Mouse (Mus musculus) cerebellum, postnatal 14 days (tissue): ENCODE results near the gene Synpo2.

Source experiments
- DNase-seq, 2 experiments: peaks; one replicate each; pipeline ENCODE4 v3.0.0; 2021; ENCODE audit warnings: mixed read lengths in 2 of 2

Synpo2 gene

DNA sequence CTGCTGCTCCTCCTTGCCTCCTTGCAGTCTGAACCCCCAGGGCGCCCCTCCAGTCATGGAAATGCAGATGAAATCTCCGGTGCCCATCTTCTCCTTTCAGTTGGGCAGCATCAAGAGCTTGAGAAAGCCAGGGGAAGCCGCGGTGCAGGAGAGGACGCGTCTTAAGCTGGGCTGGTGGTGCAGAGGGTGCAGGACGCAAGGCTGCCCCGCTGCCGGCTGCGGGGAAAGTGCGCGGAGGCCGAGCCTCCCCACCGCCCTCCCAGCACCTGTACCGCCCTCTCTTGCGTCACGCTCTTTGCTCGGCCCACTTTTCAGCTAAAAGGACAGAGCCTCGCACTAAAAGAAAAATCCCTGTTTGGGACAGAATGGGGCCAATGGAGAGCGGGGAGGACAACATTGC, at the start of gene Synpo2:
Gene Synpo2, minus strand, starts transcription at position 229 of the 400 bp plus-strand sequence.
- DNase-seq, result peak; percentile 38 to 60

- no peak for DNase-seq
Observed at GRCm38 (mm10) chr3:123285649-123286048, 49.7 kb upstream of the Synpo2 start.

DNA sequence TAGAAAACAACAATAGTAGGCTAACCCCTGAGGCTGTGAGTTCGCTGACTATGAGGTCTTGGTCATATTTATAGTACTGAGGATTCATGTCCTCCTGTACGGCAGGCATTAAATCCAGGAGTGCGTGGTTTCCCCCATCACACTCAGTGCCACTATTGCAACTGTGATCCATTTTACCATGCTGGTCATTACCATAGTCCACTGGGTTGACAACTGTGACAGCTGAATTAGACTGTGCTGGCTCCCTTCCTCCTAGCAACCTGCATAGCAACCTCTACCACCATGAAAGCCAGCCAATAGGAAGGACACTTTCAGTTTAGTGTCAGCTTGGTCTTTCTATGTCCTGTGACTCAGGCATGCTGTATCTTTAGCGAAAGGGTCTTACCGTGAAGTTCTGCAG, 48.3 kb upstream of the Synpo2 start:
- DNase-seq, result no peak

- DNase-seq, result no peak
Observed at GRCm38 (mm10) chr3:123282866-123283615, 47.1 kb upstream of the Synpo2 start.

GRCm38 (mm10) chr3:123267741-123268201, 31.8 kb upstream of the Synpo2 start:
- DNase-seq, result peak; percentile 63 to 66

DNA sequence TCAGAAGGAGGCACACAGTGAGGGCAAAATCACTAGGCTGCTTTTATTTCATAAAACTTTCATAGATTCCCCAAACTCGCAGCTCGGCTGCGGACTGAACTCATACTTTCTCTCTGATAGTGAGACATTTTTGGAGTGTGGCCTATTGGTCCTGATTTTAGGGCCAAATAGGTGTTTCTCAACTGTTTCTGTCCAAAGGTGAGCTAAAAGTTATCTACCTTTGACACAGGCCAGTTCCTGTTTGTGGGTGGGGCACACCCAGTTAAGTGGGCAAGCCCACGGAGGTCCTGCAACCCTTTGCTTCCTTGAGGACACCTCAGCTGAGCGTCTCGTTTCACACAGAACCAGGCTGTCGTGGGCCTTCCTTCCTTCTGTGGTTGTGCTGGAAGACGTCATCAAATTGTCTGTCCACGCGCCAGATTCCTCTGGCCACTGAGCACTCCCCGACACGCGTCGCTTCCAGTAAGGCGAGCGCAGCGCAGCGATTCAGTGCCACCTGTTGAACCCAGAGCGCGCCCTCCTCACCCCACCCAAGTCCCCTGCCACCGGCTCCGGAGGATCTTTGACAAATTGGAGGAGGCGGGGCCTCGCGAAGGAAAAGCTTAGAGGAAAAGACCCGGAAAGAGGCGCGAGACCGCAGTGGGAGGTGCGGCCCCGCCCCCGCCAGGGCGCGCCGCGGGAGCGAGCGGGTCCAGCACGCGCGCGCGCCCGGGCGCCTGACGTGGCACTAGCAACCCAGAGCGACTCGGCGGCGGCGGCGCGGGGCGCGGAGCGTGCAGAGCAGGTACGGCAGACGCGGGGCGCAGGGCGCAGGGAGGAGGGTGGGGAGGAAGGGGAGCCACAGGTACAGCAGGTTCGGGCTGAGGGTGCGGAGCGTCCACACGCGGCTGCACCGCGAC, 31.1 kb upstream of the Synpo2 start, which contains the start of gene Sec24d:
Gene Sec24d, plus strand, starts transcription at position 703 of the 899 bp plus-strand sequence.
- DNase-seq, result peak; percentile 81 to 83

- DNase-seq, result peak; percentile 35 to 57
Observed at GRCm38 (mm10) chr3:123264706-123265105, 28.8 kb upstream of the Synpo2 start.

- no peak for DNase-seq
Observed at GRCm38 (mm10) chr3:123258709-123259108, 22.8 kb upstream of the Synpo2 start.

- no peak for DNase-seq
Observed at GRCm38 (mm10) chr3:123256181-123257101, 20.5 kb upstream of the Synpo2 start.

- no peak for DNase-seq
Observed at GRCm38 (mm10) chr3:123245646-123246045, 9.7 kb upstream of the Synpo2 start.

DNA sequence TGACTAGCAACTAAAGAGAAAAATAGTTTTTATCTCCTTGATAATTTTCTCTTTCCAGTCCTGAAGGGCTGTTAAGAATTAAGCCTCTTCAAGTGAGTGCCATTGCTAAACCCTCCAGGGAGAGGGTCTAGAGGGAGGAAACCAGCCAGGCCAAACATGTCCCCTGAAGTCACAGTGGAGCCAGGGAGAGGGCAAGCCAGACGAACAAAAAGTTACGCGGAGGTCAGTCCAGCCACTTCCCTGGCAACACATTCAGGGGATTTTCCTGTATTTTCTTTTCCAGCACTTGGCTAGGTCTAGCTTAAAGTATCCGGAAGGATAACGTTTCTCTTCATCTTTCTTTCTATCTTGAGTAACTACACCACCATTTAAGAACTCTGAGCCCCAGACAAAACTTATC, 8.4 kb upstream of the Synpo2 start:
- no peak for DNase-seq

- no peak for DNase-seq
Observed at GRCm38 (mm10) chr3:123237446-123237845, 1.5 kb upstream of the Synpo2 start.

DNA sequence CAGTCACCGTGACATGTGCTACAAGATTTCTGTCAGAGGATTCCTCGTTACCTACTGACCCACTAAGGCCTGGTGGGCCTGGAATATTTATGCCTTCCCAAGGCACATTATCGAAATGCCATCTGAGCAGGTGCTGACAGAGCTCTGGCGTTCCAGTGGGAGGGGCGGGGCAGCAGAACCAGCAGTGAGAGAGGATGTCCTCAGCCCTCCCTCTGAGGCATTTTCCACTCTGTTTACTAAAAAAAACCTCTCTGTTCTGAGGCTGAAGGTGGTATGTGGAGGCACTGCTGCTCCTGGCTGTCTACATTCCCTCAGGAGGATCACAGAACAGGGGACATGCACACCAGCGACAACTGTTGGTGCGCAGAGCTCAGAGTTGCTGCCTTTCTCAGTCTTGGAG, 1.1 kb upstream of the Synpo2 start:
- no peak for DNase-seq

DNA sequence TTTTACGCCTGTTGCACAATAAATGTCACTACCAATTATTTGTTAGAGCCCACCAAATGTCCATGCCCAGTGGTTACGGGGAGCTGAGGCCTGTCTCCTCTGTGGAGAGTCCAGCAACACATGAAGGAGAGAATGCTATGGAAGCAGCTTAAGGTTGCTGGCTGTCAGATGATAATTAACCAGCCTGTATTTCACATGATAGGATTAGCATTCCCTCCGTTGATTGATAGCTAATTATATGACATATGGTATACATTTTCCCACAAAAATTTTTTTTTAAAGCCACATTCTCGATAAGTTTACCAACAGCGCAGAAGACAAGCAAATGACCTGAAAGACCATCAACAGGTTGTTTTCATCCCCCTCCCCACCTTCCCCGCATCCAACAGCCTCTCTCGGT, 454 bp downstream of the Synpo2 start:
- DNase-seq, result no peak

DNA sequence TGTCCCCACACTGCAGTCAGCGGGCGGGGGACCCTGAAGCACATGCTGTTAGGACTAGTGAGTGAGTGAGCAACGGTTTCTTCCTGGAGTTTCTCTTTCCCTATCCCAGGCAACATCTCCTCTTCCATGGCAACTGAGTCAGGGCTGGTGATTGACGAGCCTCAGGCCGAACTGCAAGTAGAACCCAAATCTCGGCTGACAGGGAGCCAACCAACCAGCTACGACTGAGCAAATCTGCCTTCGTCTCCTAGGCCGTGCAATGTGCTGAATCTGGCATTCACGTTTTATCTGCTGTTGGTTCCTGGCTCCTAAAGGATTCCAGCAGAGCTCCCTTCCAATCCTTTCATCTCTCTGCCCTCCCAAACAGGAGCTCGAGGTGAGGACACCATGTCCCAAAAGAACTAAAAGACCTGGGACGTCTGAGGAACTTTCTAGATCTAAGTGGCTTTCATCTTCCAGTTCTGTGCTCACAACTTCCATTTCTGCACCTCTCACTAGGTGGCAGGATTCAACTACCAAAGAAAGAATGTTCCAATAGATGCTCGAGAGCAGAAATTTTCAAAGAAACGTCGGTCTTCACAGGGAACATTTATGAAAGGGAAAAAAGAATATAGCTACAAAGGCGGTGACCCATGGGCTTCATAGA, 1.6 kb downstream of the Synpo2 start:
- DNase-seq, result peak; percentile 41 to 53

- DNase-seq, result no peak
Observed at GRCm38 (mm10) chr3:123231639-123232038, 4.3 kb downstream of the Synpo2 start.

GRCm38 (mm10) chr3:123227276-123227675, 8.7 kb downstream of the Synpo2 start:
- no peak for DNase-seq

GRCm38 (mm10) chr3:123218646-123219045, 17.3 kb downstream of the Synpo2 start:
- DNase-seq, result no peak

GRCm38 (mm10) chr3:123208891-123209290, 27.1 kb downstream of the Synpo2 start:
- DNase-seq, result no peak

- no peak for DNase-seq
Observed at GRCm38 (mm10) chr3:123207386-123207785, 28.6 kb downstream of the Synpo2 start.

GRCm38 (mm10) chr3:123205485-123205884, 30.5 kb downstream of the Synpo2 start:
- no peak for DNase-seq

DNA sequence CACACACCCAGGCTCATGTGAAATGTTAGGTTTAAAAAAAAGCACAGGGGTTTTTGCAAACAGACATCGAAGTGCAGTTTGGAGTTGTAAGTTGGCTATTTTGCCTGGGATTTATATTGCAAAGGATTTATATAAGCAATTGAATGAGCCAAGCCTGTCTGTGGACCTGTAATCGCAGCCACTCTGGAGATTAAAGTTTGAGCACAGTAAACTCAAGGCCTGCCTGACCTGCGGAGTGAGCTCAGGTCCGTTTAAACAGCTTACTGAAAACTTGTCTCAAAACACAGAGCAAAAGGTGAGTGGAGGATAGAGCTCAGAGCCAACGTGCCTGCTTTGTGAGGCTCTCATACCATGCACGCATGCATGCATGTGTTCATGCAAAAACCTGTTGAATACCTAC, 30.9 kb downstream of the Synpo2 start:
- no peak for DNase-seq
